Mouse (Mus musculus) heart, postnatal 0 days (tissue): ENCODE measurements around the gene Afap1. TPM values are rescaled to one million over a fixed set of nuclear protein-coding genes. Genes with fewer than 3 reads are reported as not detected.

Source experiments
- ATAC-seq: fragments of 200-750 bp; cut with Nextera tagmentation; 2 replicates; pipeline ENCODE4 v1.8.0; 2017; ENCODE audit warnings: low read depth, moderate number of reproducible peaks, moderate library complexity; ENCODE audit not compliant: insufficient read depth
- DNase-seq: peaks from one replicate; pipeline ENCODE4 v3.0.0-alpha.2; 2016; ENCODE audit warnings: low spot score
- H3K27ac ChIP-seq: fragments of 300-500 bp; sonication (generic); 2 replicates; pipeline ENCODE4 v1.5.1; 2014; ENCODE audit warnings: low read depth, mild to moderate bottlenecking
- H3K27me3 ChIP-seq: fragments of 300-500 bp; sonication (generic); 2 replicates; pipeline ENCODE4 v1.6.1; 2014; ENCODE audit warnings: low read length, mixed read lengths; ENCODE audit not compliant: control insufficient read depth, insufficient read depth
- H3K36me3 ChIP-seq: fragments of 300-500 bp; sonication (generic); replicated peaks from 2 replicates; pipeline ENCODE4 v1.6.1; 2014; ENCODE audit warnings: low read length, mixed read lengths; ENCODE audit not compliant: control insufficient read depth, insufficient read depth
- H3K4me1 ChIP-seq: fragments of 300-500 bp; sonication (generic); 2 replicates; pipeline ENCODE4 v1.6.1; 2014; ENCODE audit warnings: antibody characterized with exemption; ENCODE audit not compliant: control insufficient read depth, insufficient read depth
- H3K4me2 ChIP-seq: fragments of 300-500 bp; sonication (generic); 2 replicates; pipeline ENCODE4 v1.6.1; 2014; ENCODE audit warnings: low read depth, mild to moderate bottlenecking, low read length, moderate library complexity
- H3K4me3 ChIP-seq: fragments of 300-500 bp; sonication (generic); 2 replicates; pipeline ENCODE4 v1.5.1; 2014; ENCODE audit warnings: low read depth, low read length
- H3K9ac ChIP-seq: fragments of 300-500 bp; sonication (generic); replicated peaks from 2 replicates; pipeline ENCODE4 v1.6.1; 2014; ENCODE audit warnings: low read depth, low read length, mixed read lengths
- H3K9me3 ChIP-seq: fragments of 300-500 bp; sonication (generic); replicated peaks from 2 replicates; pipeline ENCODE4 v1.6.1; 2016; ENCODE audit warnings: low read length; ENCODE audit not compliant: control insufficient read depth
- CTCF ChIP-seq: IDR thresholded peaks from 2 replicates; pipeline ENCODE4 v1.5.1; 2016; ENCODE audit warnings: antibody characterized with exemption, control low read depth, low read depth
- EP300 ChIP-seq: IDR thresholded peaks from 2 replicates; pipeline ENCODE4 v1.6.1; 2016; ENCODE audit warnings: antibody characterized with exemption, low read depth
- WGBS: fragments of 180-500 bp; shearing (Covaris S2); extraction: QIAGEN DNeasy Blood & Tissue Kit; methylation state at CpG from one replicate; pipeline ENCODE4 v1.1.7; 2014; 5-methylcytosine and 5-hydroxymethylcytosine counted together
- polyA plus RNA-seq: library from polyadenylated mRNA; unstranded; fragments of >200 nt; fragmentation: Nextera tagmentation; extraction: Ambion mirVana; gene quantifications from 2 replicates; pipeline ENCODE4 v1.2.1, GENCODE M21; 2015
- total RNA-seq: library from RNA; depleted of rRNA; stranded (reverse); fragments of >200 nt; gene quantifications from 2 replicates; pipeline ENCODE4 v1.2.3, GENCODE M21; 2014; ENCODE audit warnings: low replicate concordance; rRNA removed

Afap1 gene
- total and polyA plus RNA-seq, 2 experiments from 2014 or later, result 14.9 to 30.3 TPM

DNA sequence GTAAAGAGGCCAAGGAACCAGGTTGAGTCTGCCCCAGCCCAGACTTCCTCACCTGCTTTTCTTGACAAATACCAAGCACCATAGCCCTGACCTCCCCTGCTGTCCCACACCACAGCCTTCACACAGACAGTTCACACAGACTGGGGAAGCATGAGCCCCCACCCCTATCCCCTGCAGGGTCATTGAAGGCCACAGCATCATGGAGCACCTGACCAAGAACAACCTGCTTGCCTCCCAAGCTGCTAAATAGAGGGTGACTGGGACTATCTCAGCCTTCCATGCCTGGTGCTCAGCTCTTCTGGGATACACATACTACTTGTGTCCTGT, 148.1 kb downstream of the Afap1 start:
- DNase-seq, result no peak

DNA sequence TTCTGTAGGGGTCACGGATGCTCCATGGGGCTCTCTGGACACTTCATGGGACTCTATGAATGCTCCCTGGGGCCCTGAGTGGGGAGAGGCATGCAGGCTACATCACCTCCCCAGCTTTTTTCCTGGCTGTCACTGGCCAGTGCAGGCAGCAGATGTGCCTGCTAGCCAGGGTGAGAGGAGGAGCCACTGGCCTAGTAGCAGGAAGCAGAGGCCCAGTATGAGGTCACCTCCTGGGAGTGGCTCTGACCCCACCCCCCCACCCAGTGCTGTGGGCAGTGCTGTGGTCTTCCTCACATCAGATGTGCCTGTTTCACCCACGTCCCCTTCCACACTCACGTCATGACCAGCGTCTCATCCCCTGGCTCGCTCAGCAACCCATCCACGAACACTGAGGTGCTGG, 148.6 kb downstream of the Afap1 start:
- Histone ChIP-seq H3K4me2 (no peak overlapping the region), H3K9me3 (no peaks in the 10 kb centered on the region), H3K4me1 (peaks cover 22% of the 10 kb centered on the region), H3K27me3 (no peaks in the 10 kb centered on the region), H3K4me3 (no peak overlapping the region), H3K36me3 (no peaks in the 10 kb centered on the region), H3K9ac (no peak overlapping the region), H3K27ac (no peak overlapping the region)
- WGBS, result 83% methylated on average over 6 of the region's 6 CpGs
- 0 out of 2 replicates have a peak, but pooled peaks have one; percentile 18 for ATAC-seq
- TF ChIP-seq EP300, result no peak
- TF ChIP-seq CTCF, result no peak
- no peak for DNase-seq

More for the DNA sequence above, 148.1 kb downstream of the Afap1 start:
- Histone ChIP-seq H3K4me1 (peaks cover 22% of the 10 kb centered on the region), H3K27ac (no peak overlapping the region; the same call in 1 of the 2 replicates), H3K9ac (no peak overlapping the region), H3K27me3 (no peaks in the 10 kb centered on the region), H3K4me2 (no peak overlapping the region), H3K36me3 (no peaks in the 10 kb centered on the region), H3K9me3 (no peaks in the 10 kb centered on the region), H3K4me3 (no peak overlapping the region)
- TF ChIP-seq CTCF (no peak), EP300 (no peak)
- peak; percentile 16; the same call in 1 of the 2 replicates for ATAC-seq

DNA sequence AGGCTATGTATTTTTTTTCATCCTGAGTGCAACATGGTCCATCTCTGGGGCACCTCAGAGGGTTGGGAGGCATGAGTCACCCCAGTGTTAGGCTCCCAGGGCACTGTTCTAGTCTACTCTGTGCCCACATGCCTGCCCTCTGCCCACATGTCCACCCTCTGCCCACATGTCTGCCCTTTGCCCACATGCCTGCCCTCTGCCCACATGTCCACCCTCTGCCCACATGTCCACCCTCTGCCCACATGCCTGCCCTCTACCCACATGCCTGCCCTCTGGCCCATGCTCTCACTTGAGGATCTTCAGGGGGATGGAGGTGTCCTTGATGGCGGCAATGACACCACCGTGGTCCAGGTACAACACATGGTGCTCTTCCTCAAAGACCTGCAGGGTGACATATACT, 150.0 kb downstream of the Afap1 start:
- H3K36me3 ChIP-seq, result no peaks in the 10 kb centered on the region
- 93% methylated on average over 2 of the region's 2 CpGs for WGBS
- H3K9ac ChIP-seq, result no peak overlapping the region
- ATAC-seq (no peak), DNase-seq (no peak)
- H3K9me3 ChIP-seq, result no peaks in the 10 kb centered on the region
- H3K27me3 ChIP-seq, result no peaks in the 10 kb centered on the region
- H3K4me1 ChIP-seq, result peaks cover 22% of the 10 kb centered on the region
- no peak overlapping the region for H3K27ac ChIP-seq
- H3K4me3 ChIP-seq, result no peak overlapping the region
- H3K4me2 ChIP-seq, result no peak overlapping the region
- TF ChIP-seq CTCF (no peak), EP300 (no peak)

Other genes starting within 250 kb of the Afap1 start
- gene Htra3, start 213.5 kb upstream of the Afap1 start, total RNA-seq, result 43.3 and 49.5 TPM in 2 replicates
- 17.2 and 19.2 TPM in 2 replicates for gene Htra3, start 213.5 kb upstream of the Afap1 start, polyA plus RNA-seq
- 11.4 and 15.2 TPM in 2 replicates for gene Sh3tc1, start 153.3 kb upstream of the Afap1 start, total RNA-seq
- 6.8 and 9.4 TPM in 2 replicates for gene Sh3tc1, start 153.3 kb upstream of the Afap1 start, polyA plus RNA-seq
- gene Ablim2, start 135.4 kb upstream of the Afap1 start, total RNA-seq, result 10.9 and 22.1 TPM in 2 replicates
- 8.3 and 8.8 TPM in 2 replicates for gene Ablim2, start 135.4 kb upstream of the Afap1 start, polyA plus RNA-seq